Mouse (Mus musculus): ENCODE data around the gene Dnajc8.
A peak's percentile ranks its signal among the peaks of the same experiment; 100 is the strongest.
"Not testable (repeated sequence)": the region's sequence is repeated elsewhere in the genome, so short reads cannot be mapped to it uniquely, and the experiment has no call there.

The Dnajc8 gene

GRCm38 (mm10) chr4:132567361-132567779, 32.0 kb downstream of the Dnajc8 start:
- no peak for DNase-seq (ENCODE audit: extremely low spot score)

- DNase-seq (ENCODE audit: extremely low spot score), result no peak
Observed at GRCm38 (mm10) chr4:132569115-132569514, 33.8 kb downstream of the Dnajc8 start.

GRCm38 (mm10) chr4:132571190-132571589, 35.8 kb downstream of the Dnajc8 start:
- no peak for DNase-seq (ENCODE audit: extremely low spot score)

- no peak for DNase-seq (ENCODE audit: extremely low spot score)
Observed at GRCm38 (mm10) chr4:132573327-132573726, 38.0 kb downstream of the Dnajc8 start.

GRCm38 (mm10) chr4:132574809-132575347, 39.5 kb downstream of the Dnajc8 start:
- no peak for DNase-seq (ENCODE audit: extremely low spot score)

- DNase-seq (ENCODE audit: extremely low spot score), result no peak
Observed at GRCm38 (mm10) chr4:132583781-132584180, 48.4 kb downstream of the Dnajc8 start.

- no peak for DNase-seq (ENCODE audit: extremely low spot score)
Observed at GRCm38 (mm10) chr4:132584975-132585374, 49.6 kb downstream of the Dnajc8 start.

GRCm38 (mm10) chr4:132586282-132586681, 50.9 kb downstream of the Dnajc8 start:
- DNase-seq (ENCODE audit: extremely low spot score), result no peak

- no peak for DNase-seq (ENCODE audit: extremely low spot score)
Observed at GRCm38 (mm10) chr4:132588512-132588911, 53.2 kb downstream of the Dnajc8 start.

GRCm38 (mm10) chr4:132590642-132591041, 55.3 kb downstream of the Dnajc8 start:
- DNase-seq (ENCODE audit: extremely low spot score), result no peak

GRCm38 (mm10) chr4:132592958-132593357, 57.6 kb downstream of the Dnajc8 start:
- DNase-seq (ENCODE audit: extremely low spot score), result no peak

GRCm38 (mm10) chr4:132594191-132594590, 58.8 kb downstream of the Dnajc8 start:
- peak; percentile 60 for DNase-seq (ENCODE audit: extremely low spot score)

- no peak for DNase-seq (ENCODE audit: extremely low spot score)
Observed at GRCm38 (mm10) chr4:132598861-132599260, 63.5 kb downstream of the Dnajc8 start.

GRCm38 (mm10) chr4:132599764-132600163, 64.4 kb downstream of the Dnajc8 start:
- DNase-seq (ENCODE audit: extremely low spot score), result no peak

GRCm38 (mm10) chr4:132600465-132600864, 65.1 kb downstream of the Dnajc8 start:
- DNase-seq (ENCODE audit: extremely low spot score), result no peak

- DNase-seq (ENCODE audit: extremely low spot score), result not testable (repeated sequence)
Observed at GRCm38 (mm10) chr4:132601242-132601641, 65.9 kb downstream of the Dnajc8 start.

Data from embryo, embryonic 9.5 days (tissue).